Mouse (Mus musculus): ENCODE results near the gene Rap1gap2.

- TF ChIP-seq CTCF (IDR thresholded peaks at IDR 0.05; ENCODE audit: insufficient read depth, low read length) = no peak
- TF ChIP-seq POLR2A (IDR thresholded peaks at IDR 0.05; ENCODE audit: borderline replicate concordance, extremely low read depth, low read depth, low read length) = no peak
Observed at GRCm38 (mm10) chr11:74412462-74412861, 198.3 kb downstream of the Rap1gap2 start.
